Mouse (Mus musculus) cortical plate, adult 2 months (tissue): ENCODE measurements at regions not wholly inside any gene's neighbourhood (a gene's known extent, or its start where the extent isn't known, plus 50 kb on each side); places are given as distances from the start of the nearest gene placed in this dataset.

Source experiments
- CTCF ChIP-seq: fragments of 200-500 bp; IDR thresholded peaks from 2 replicates; pipeline ENCODE4 v1.5.1; 2011; ENCODE audit warnings: mild to moderate bottlenecking, control low read depth, low read length; ENCODE audit not compliant: insufficient read depth; ENCODE audit errors: extremely low read depth
- POLR2A ChIP-seq: fragments of 200-500 bp; IDR thresholded peaks from 2 replicates; pipeline ENCODE4 v1.6.1; 2011; ENCODE audit warnings: mild to moderate bottlenecking, low read length, control low read depth; ENCODE audit not compliant: insufficient read depth; ENCODE audit errors: extremely low read depth

DNA sequence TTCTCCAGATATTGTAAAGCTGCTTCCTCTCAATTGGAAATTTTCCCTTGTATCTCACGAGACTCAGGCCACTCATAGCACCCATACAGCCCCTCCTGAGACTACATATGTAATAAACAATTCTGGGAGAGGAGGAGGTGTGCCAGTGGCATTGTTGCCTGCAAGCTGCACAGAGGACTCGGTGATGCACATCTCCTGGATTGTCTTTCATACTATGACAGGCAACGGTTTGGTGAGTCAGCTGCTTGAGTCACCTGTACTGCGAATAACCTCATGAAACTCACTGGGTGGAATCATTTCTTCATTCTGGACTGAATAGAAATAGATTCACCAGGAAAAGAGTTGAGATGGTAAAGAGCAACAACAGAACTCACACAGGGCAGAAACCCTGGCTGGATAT is 82.8 kb upstream of the Atg10 start:
- no peak for TF ChIP-seq CTCF
- TF ChIP-seq POLR2A: no peak
